Mouse (Mus musculus) myocyte (in vitro differentiated cells): ENCODE results near the gene Pld5.

Source experiments
- E2F4 ChIP-seq: IDR thresholded peaks from one replicate; pipeline ENCODE4 v1.6.1; 2011; ENCODE audit warnings: mild to moderate bottlenecking, control low read depth, moderate library complexity; ENCODE audit not compliant: insufficient read depth
- MAX ChIP-seq: IDR thresholded peaks from one replicate; pipeline ENCODE4 v1.6.1; 2011; ENCODE audit warnings: low read depth, mild to moderate bottlenecking, control low read depth
- MYOD1 ChIP-seq, 3 experiments: IDR thresholded peaks; one replicate each; pipeline ENCODE4 v1.6.1; 2011; ENCODE audit warnings: control low read depth in 2 of 3, low read depth in 2 of 3, mild to moderate bottlenecking in 2 of 3, moderate library complexity in 1 of 3; ENCODE audit not compliant: insufficient read length in 2 of 3, control insufficient read depth in 1 of 3
- POLR2A ChIP-seq: IDR thresholded peaks from one replicate; pipeline ENCODE4 v1.6.1; 2011; ENCODE audit warnings: low read depth, mild to moderate bottlenecking, control low read depth, moderate library complexity; ENCODE audit not compliant: insufficient read length
- POLR2AphosphoS2 ChIP-seq: IDR thresholded peaks from one replicate; pipeline ENCODE4 v1.6.1; 2011; ENCODE audit warnings: low read depth, control low read depth; ENCODE audit not compliant: insufficient read length
- SRF ChIP-seq: IDR thresholded peaks from one replicate; pipeline ENCODE4 v1.6.1; 2011; ENCODE audit warnings: low read depth; ENCODE audit not compliant: control insufficient read depth, insufficient read length
- TCF12 ChIP-seq: IDR thresholded peaks from one replicate; pipeline ENCODE4 v1.6.1; 2011; ENCODE audit warnings: mild to moderate bottlenecking, control low read depth; ENCODE audit not compliant: poor library complexity, insufficient read depth, severe bottlenecking

DNA sequence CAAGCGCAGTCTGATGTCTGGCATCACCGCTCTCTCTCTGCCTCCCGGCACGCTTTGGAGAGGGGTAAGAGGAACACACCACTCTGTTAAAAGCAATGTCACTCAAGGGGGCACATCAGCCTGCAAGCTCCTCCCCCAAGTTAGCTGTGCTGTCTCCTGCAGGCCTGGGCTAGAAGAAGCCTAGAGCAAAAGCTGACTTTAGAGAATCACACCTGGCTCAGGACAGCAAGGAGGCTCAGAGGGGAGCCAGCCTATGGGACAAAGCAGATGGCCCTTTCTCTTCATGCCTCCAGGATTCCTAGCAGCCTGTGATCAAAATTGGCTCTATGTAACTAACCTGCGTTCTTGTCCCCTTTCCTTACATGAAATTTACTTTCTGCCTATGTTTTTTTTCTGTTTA, 107.3 kb downstream of the Pld5 start:
- TF ChIP-seq SRF (no peak), POLR2A (no peak), POLR2AphosphoS2 (no peak), TCF12 (no peak), MAX (no peak), MYOD1 (IDR thresholded peaks at IDR 0.05; ENCODE audit: control insufficient read depth in 1 of 3, insufficient read length in 2 of 3, low read depth in 2 of 3) (no peak), E2F4 (no peak)
